Mouse (Mus musculus): ENCODE results near the gene Gm5460. TPM values are rescaled to one million over a fixed set of nuclear protein-coding genes. Genes with fewer than 3 reads are reported as not detected.

Gene Gm5460
- polyA plus RNA-seq, 1 experiment from 2014 or later: not detected

GRCm38 (mm10) chr14:34086806-34087205 is 70.2 kb downstream of the Gm5460 start:
- Histone ChIP-seq H3K4me2 (replicated peaks; ENCODE audit: low read depth, low read length) (no peak overlapping the region), H3K4me1 (ENCODE audit: control insufficient read depth, insufficient read depth, low read length) (no peaks in the 10 kb centered on the region), H3K27me3 (ENCODE audit: control insufficient read depth, insufficient read depth, low read length) (no peaks in the 10 kb centered on the region), H3K9me3 (ENCODE audit: control insufficient read depth, low read length) (no peaks in the 10 kb centered on the region), H3K9ac (ENCODE audit: low read depth, low read length) (no peak overlapping the region), H3K27ac (ENCODE audit: low read depth, low read length) (no peak overlapping the region), H3K4me3 (ENCODE audit: low read length) (no peak overlapping the region), H3K36me3 (ENCODE audit: control insufficient read depth, insufficient read depth, low read length) (no peaks in the 10 kb centered on the region)
- ATAC-seq (ENCODE audit: low FRiP score, low TSS enrichment): no peak
- 74% methylated on average over 4 of the region's 4 CpGs for WGBS

- Histone ChIP-seq H3K4me2 (replicated peaks; ENCODE audit: low read depth, low read length) (no peak overlapping the region), H3K27me3 (ENCODE audit: control insufficient read depth, insufficient read depth, low read length) (no peaks in the 10 kb centered on the region), H3K27ac (ENCODE audit: low read depth, low read length) (no peak overlapping the region), H3K4me1 (ENCODE audit: control insufficient read depth, insufficient read depth, low read length) (no peaks in the 10 kb centered on the region), H3K9me3 (ENCODE audit: control insufficient read depth, low read length) (no peaks in the 10 kb centered on the region), H3K9ac (ENCODE audit: low read depth, low read length) (no peak overlapping the region), H3K4me3 (ENCODE audit: low read length) (no peak overlapping the region), H3K36me3 (ENCODE audit: control insufficient read depth, insufficient read depth, low read length) (no peaks in the 10 kb centered on the region)
- 59% methylated on average over 2 of the region's 2 CpGs for WGBS
- no peak for ATAC-seq (ENCODE audit: low FRiP score, low TSS enrichment)
Observed at GRCm38 (mm10) chr14:34087856-34088398, 71.4 kb downstream of the Gm5460 start.

GRCm38 (mm10) chr14:34089796-34090195 is 73.2 kb downstream of the Gm5460 start:
- no peak overlapping the region for H3K9ac ChIP-seq (ENCODE audit: low read depth, low read length)
- no peak overlapping the region for H3K27ac ChIP-seq (ENCODE audit: low read depth, low read length)
- H3K4me2 ChIP-seq (replicated peaks; ENCODE audit: low read depth, low read length): no peak overlapping the region
- 81% methylated on average over 8 of the region's 8 CpGs for WGBS
- no peak overlapping the region for H3K4me3 ChIP-seq (ENCODE audit: low read length)
- ATAC-seq (ENCODE audit: low FRiP score, low TSS enrichment): no peak
- no peaks in the 10 kb centered on the region for H3K27me3 ChIP-seq (ENCODE audit: control insufficient read depth, insufficient read depth, low read length)
- no peaks in the 10 kb centered on the region for H3K36me3 ChIP-seq (ENCODE audit: control insufficient read depth, insufficient read depth, low read length)
- no peaks in the 10 kb centered on the region for H3K4me1 ChIP-seq (ENCODE audit: control insufficient read depth, insufficient read depth, low read length)
- no peaks in the 10 kb centered on the region for H3K9me3 ChIP-seq (ENCODE audit: control insufficient read depth, low read length)

GRCm38 (mm10) chr14:34091475-34091874 is 74.9 kb downstream of the Gm5460 start:
- no peak for ATAC-seq (ENCODE audit: low FRiP score, low TSS enrichment)
- 85% methylated on average over 5 of the region's 5 CpGs for WGBS

GRCm38 (mm10) chr14:34092856-34093255 is 76.3 kb downstream of the Gm5460 start:
- WGBS: 100% methylated on average over 1 of the region's 1 CpGs
- no peak overlapping the region for H3K9ac ChIP-seq (ENCODE audit: low read depth, low read length)
- H3K27me3 ChIP-seq (ENCODE audit: control insufficient read depth, insufficient read depth, low read length): no peaks in the 10 kb centered on the region
- no peak overlapping the region for H3K4me2 ChIP-seq (replicated peaks; ENCODE audit: low read depth, low read length)
- H3K4me1 ChIP-seq (ENCODE audit: control insufficient read depth, insufficient read depth, low read length): no peaks in the 10 kb centered on the region
- no peak overlapping the region for H3K4me3 ChIP-seq (ENCODE audit: low read length)
- no peaks in the 10 kb centered on the region for H3K36me3 ChIP-seq (ENCODE audit: control insufficient read depth, insufficient read depth, low read length)
- H3K27ac ChIP-seq (ENCODE audit: low read depth, low read length): no peak overlapping the region
- no peaks in the 10 kb centered on the region for H3K9me3 ChIP-seq (ENCODE audit: control insufficient read depth, low read length)
- no peak for ATAC-seq (ENCODE audit: low FRiP score, low TSS enrichment)

More at GRCm38 (mm10) chr14:34091475-34091874, 74.9 kb downstream of the Gm5460 start:
- Histone ChIP-seq H3K4me1 (ENCODE audit: control insufficient read depth, insufficient read depth, low read length) (no peaks in the 10 kb centered on the region), H3K27me3 (ENCODE audit: control insufficient read depth, insufficient read depth, low read length) (no peaks in the 10 kb centered on the region), H3K4me3 (ENCODE audit: low read length) (no peak overlapping the region), H3K4me2 (replicated peaks; ENCODE audit: low read depth, low read length) (no peak overlapping the region), H3K9ac (ENCODE audit: low read depth, low read length) (no peak overlapping the region), H3K36me3 (ENCODE audit: control insufficient read depth, insufficient read depth, low read length) (no peaks in the 10 kb centered on the region), H3K27ac (ENCODE audit: low read depth, low read length) (no peak overlapping the region), H3K9me3 (ENCODE audit: control insufficient read depth, low read length) (no peaks in the 10 kb centered on the region)

- H3K4me3 ChIP-seq (ENCODE audit: low read length): no peak overlapping the region
- ATAC-seq (ENCODE audit: low FRiP score, low TSS enrichment): no peak
- H3K4me1 ChIP-seq (ENCODE audit: control insufficient read depth, insufficient read depth, low read length): no peaks in the 10 kb centered on the region
- WGBS: 83% methylated on average over 5 of the region's 5 CpGs
- H3K9me3 ChIP-seq (ENCODE audit: control insufficient read depth, low read length): no peaks in the 10 kb centered on the region
- H3K27me3 ChIP-seq (ENCODE audit: control insufficient read depth, insufficient read depth, low read length): no peaks in the 10 kb centered on the region
- no peaks in the 10 kb centered on the region for H3K36me3 ChIP-seq (ENCODE audit: control insufficient read depth, insufficient read depth, low read length)
- no peak overlapping the region for H3K27ac ChIP-seq (ENCODE audit: low read depth, low read length)
- no peak overlapping the region for H3K9ac ChIP-seq (ENCODE audit: low read depth, low read length)
- no peak overlapping the region for H3K4me2 ChIP-seq (replicated peaks; ENCODE audit: low read depth, low read length)
Observed at GRCm38 (mm10) chr14:34096161-34096560, 79.6 kb downstream of the Gm5460 start.

Other genes with a start within 250 kb of the Gm5460 start
- gene Gdf10, start 93.2 kb upstream of the Gm5460 start, polyA plus RNA-seq (2014; fragmentation: Nextera tagmentation; extraction: Ambion mirVana): 0.79 and 0.88 TPM in 2 replicates
- gene Gdf2, start 75.7 kb upstream of the Gm5460 start, polyA plus RNA-seq (2014; fragmentation: Nextera tagmentation; extraction: Ambion mirVana): not detected in 2 replicates
- gene Rbp3, start 62.8 kb upstream of the Gm5460 start, polyA plus RNA-seq (2014; fragmentation: Nextera tagmentation; extraction: Ambion mirVana): not detected in 2 replicates
- not detected in 2 replicates for gene Zfp488, start 38.0 kb upstream of the Gm5460 start, polyA plus RNA-seq (2014; fragmentation: Nextera tagmentation; extraction: Ambion mirVana)
- not detected in 2 replicates for gene Gm30083, start 1.6 kb upstream of the Gm5460 start, polyA plus RNA-seq (2014; fragmentation: Nextera tagmentation; extraction: Ambion mirVana)
- not detected in 2 replicates for gene Antxrl, start 35.9 kb downstream of the Gm5460 start, polyA plus RNA-seq (2014; fragmentation: Nextera tagmentation; extraction: Ambion mirVana)
- gene Anxa8, start 69.2 kb downstream of the Gm5460 start, polyA plus RNA-seq (2014; fragmentation: Nextera tagmentation; extraction: Ambion mirVana): 0.44 and 0.61 TPM in 2 replicates
- gene A630023A22Rik, start 86.0 kb downstream of the Gm5460 start, polyA plus RNA-seq (2014; fragmentation: Nextera tagmentation; extraction: Ambion mirVana): not detected in 2 replicates
- 0.06 and 0.11 TPM in 2 replicates for gene Npy4r, start 135.7 kb downstream of the Gm5460 start, polyA plus RNA-seq (2014; fragmentation: Nextera tagmentation; extraction: Ambion mirVana)
- gene Gprin2, start 184.9 kb downstream of the Gm5460 start, polyA plus RNA-seq (2014; fragmentation: Nextera tagmentation; extraction: Ambion mirVana): 0.24 and 0.42 TPM in 2 replicates
- gene Syt15, start 202.8 kb downstream of the Gm5460 start, polyA plus RNA-seq (2014; fragmentation: Nextera tagmentation; extraction: Ambion mirVana): 0.46 and 0.49 TPM in 2 replicates